Mouse (Mus musculus) heart, adult 2 months (tissue): ENCODE results near the gene Tnfsf13.

Source experiments
- CTCF ChIP-seq: fragments of 200-600 bp; IDR thresholded peaks from 2 replicates; pipeline ENCODE4 v1.8.1; 2022; ENCODE audit warnings: antibody characterized with exemption, mild to moderate bottlenecking, moderate library complexity
- EP300 ChIP-seq: fragments of 200-500 bp; IDR thresholded peaks from 2 replicates; pipeline ENCODE4 v1.6.1; 2011; ENCODE audit warnings: low read depth, low read length, control low read depth; ENCODE audit not compliant: insufficient read depth

DNA sequence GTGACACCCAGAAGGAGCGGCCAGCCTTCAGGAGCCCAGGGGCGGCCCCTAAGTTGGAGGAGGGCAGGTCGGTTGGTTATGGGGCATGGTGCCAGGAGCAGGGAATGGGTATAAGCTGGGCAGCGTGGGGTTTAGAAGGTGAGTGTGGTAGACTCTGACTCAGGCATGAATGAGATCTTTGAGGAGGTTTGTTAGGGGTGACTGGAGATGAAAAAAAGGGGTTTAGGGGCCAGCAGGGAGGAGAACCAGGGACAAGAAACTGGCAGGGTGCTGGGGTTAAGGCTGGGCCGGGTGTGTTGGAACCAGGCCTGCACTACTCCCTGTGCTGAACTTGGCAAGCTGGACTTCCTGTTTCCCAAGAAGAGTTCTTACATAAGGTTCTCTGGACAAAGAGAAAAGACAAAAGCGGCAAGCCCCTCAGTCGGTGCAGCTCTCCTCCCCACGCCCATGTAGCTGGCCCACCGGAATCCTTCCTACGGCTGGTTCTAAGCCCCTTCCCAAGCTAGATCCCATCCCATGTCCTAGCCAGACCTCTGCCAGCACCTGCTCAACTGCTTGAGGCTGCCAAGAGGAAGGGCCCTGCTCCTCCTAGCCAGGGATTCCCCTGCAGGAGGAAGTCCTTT, at the start of gene Tnfsf13:
- TF ChIP-seq CTCF = no peak
- TF ChIP-seq EP300 = peak; percentile 93
